Mouse (Mus musculus): Measurements from ENCODE around the gene Mamstr. TPM values are rescaled to one million over a fixed set of nuclear protein-coding genes. Genes with fewer than 3 reads are reported as not detected.

The Mamstr gene
- polyA plus RNA-seq, 1 experiment from 2014 or later: 21.4 TPM

GRCm38 (mm10) chr7:45616277-45616676, 23.5 kb upstream of the Mamstr start:
- H3K4me1 ChIP-seq: peaks cover 29% of the 10 kb centered on the region
- H3K4me2 ChIP-seq (replicated peaks): peak overlapping the region; percentile 46; the same call in 1 of the 2 replicates
- ATAC-seq (ENCODE audit: insufficient number of reproducible peaks, low FRiP score, low TSS enrichment, low read depth): peak; percentile 65
- no peaks in the 10 kb centered on the region for H3K9me3 ChIP-seq (replicated peaks)
- H3K27ac ChIP-seq (replicated peaks): peak overlapping the region; percentile 81
- peaks cover 19% of the 10 kb centered on the region for H3K27me3 ChIP-seq
- WGBS: 8% methylated on average over 6 of the region's 6 CpGs
- no peak overlapping the region for H3K9ac ChIP-seq
- no peaks in the 10 kb centered on the region for H3K36me3 ChIP-seq
- H3K4me3 ChIP-seq (replicated peaks): no peak overlapping the region

- Histone ChIP-seq H3K9me3 (replicated peaks) (no peaks in the 10 kb centered on the region), H3K27me3 (peaks cover 19% of the 10 kb centered on the region), H3K4me3 (replicated peaks) (peak within 1 kb of the TSS; percentile 32), H3K9ac (no peak within 1 kb of the TSS), H3K36me3 (no peaks in the 10 kb centered on the region), H3K27ac (replicated peaks) (peak within 1 kb of the TSS; percentile 81), H3K4me2 (replicated peaks) (peak within 1 kb of the TSS; percentile 46), H3K4me1 (peaks cover 29% of the 10 kb centered on the region)
- 4% methylated on average over 29 of the region's 31 CpGs for WGBS
- peak; percentile 69 for ATAC-seq (ENCODE audit: insufficient number of reproducible peaks, low FRiP score, low TSS enrichment, low read depth)
Observed at GRCm38 (mm10) chr7:45617042-45617695, 22.6 kb upstream of the Mamstr start, which contains the start of gene Fut1. TSS of gene Fut1 (plus strand) at chr7:45617289.

- H3K9me3 ChIP-seq (replicated peaks): no peaks in the 10 kb centered on the region
- H3K36me3 ChIP-seq: no peaks in the 10 kb centered on the region
- H3K4me3 ChIP-seq (replicated peaks): no peak overlapping the region
- peaks cover 29% of the 10 kb centered on the region for H3K4me1 ChIP-seq
- peaks cover 19% of the 10 kb centered on the region for H3K27me3 ChIP-seq
- no peak overlapping the region for H3K27ac ChIP-seq (replicated peaks)
- no peak overlapping the region for H3K9ac ChIP-seq
- ATAC-seq (ENCODE audit: insufficient number of reproducible peaks, low FRiP score, low TSS enrichment, low read depth): no peak
- WGBS: 76% methylated on average over 5 of the region's 5 CpGs
- no peak overlapping the region; the same call in 1 of the 2 replicates for H3K4me2 ChIP-seq (replicated peaks)
Observed at GRCm38 (mm10) chr7:45618316-45618715, 21.5 kb upstream of the Mamstr start.

GRCm38 (mm10) chr7:45619592-45619991, 20.2 kb upstream of the Mamstr start:
- 75% methylated on average over 5 of the region's 5 CpGs for WGBS
- no peak overlapping the region for H3K27ac ChIP-seq (replicated peaks)
- no peak for ATAC-seq (ENCODE audit: insufficient number of reproducible peaks, low FRiP score, low TSS enrichment, low read depth)
- no peak overlapping the region for H3K4me3 ChIP-seq (replicated peaks)
- H3K4me1 ChIP-seq: peaks cover 28% of the 10 kb centered on the region
- no peak overlapping the region for H3K9ac ChIP-seq
- no peak overlapping the region for H3K4me2 ChIP-seq (replicated peaks)
- peaks cover 19% of the 10 kb centered on the region for H3K27me3 ChIP-seq
- no peaks in the 10 kb centered on the region for H3K36me3 ChIP-seq
- no peaks in the 10 kb centered on the region for H3K9me3 ChIP-seq (replicated peaks)

GRCm38 (mm10) chr7:45621443-45621842, 18.3 kb upstream of the Mamstr start, which contains the start of gene Izumo1:
TSS of gene Izumo1 (plus strand) at chr7:45621811.
- Histone ChIP-seq H3K4me1 (peaks cover 12% of the 10 kb centered on the region), H3K27ac (replicated peaks) (no peak within 1 kb of the TSS), H3K27me3 (peaks cover 19% of the 10 kb centered on the region), H3K9ac (no peak within 1 kb of the TSS), H3K4me2 (replicated peaks) (no peak within 1 kb of the TSS), H3K9me3 (replicated peaks) (no peaks in the 10 kb centered on the region), H3K4me3 (replicated peaks) (no peak within 1 kb of the TSS), H3K36me3 (no peaks in the 10 kb centered on the region)
- no peak for ATAC-seq (ENCODE audit: insufficient number of reproducible peaks, low FRiP score, low TSS enrichment, low read depth)
- 27% methylated on average over 9 of the region's 9 CpGs for WGBS

GRCm38 (mm10) chr7:45623507-45623906, 16.3 kb upstream of the Mamstr start:
- H3K9me3 ChIP-seq (replicated peaks): no peaks in the 10 kb centered on the region
- 0 out of 2 replicates have a peak, but pooled peaks cover 7% of the 10 kb centered on the region for H3K4me1 ChIP-seq
- WGBS: 91% methylated on average over 11 of the region's 11 CpGs
- no peak overlapping the region for H3K4me2 ChIP-seq (replicated peaks)
- H3K36me3 ChIP-seq: no peaks in the 10 kb centered on the region
- no peak overlapping the region for H3K4me3 ChIP-seq (replicated peaks)
- ATAC-seq (ENCODE audit: insufficient number of reproducible peaks, low FRiP score, low TSS enrichment, low read depth): no peak
- H3K27ac ChIP-seq (replicated peaks): no peak overlapping the region
- H3K27me3 ChIP-seq: peaks cover 7% of the 10 kb centered on the region
- no peak overlapping the region for H3K9ac ChIP-seq

GRCm38 (mm10) chr7:45624718-45625117, 15.1 kb upstream of the Mamstr start:
- no peak overlapping the region for H3K4me3 ChIP-seq (replicated peaks)
- H3K27ac ChIP-seq (replicated peaks): no peak overlapping the region
- no peaks in the 10 kb centered on the region; the same call in 1 of the 2 replicates for H3K27me3 ChIP-seq
- no peaks in the 10 kb centered on the region for H3K36me3 ChIP-seq
- H3K4me1 ChIP-seq: 0 out of 2 replicates have a peak, but pooled peaks cover 7% of the 10 kb centered on the region
- 75% methylated on average over 3 of the region's 3 CpGs for WGBS
- H3K9me3 ChIP-seq (replicated peaks): no peaks in the 10 kb centered on the region
- H3K9ac ChIP-seq: no peak overlapping the region
- no peak overlapping the region for H3K4me2 ChIP-seq (replicated peaks)
- ATAC-seq (ENCODE audit: insufficient number of reproducible peaks, low FRiP score, low TSS enrichment, low read depth): no peak

GRCm38 (mm10) chr7:45625481-45625880, 14.3 kb upstream of the Mamstr start:
- no peaks in the 10 kb centered on the region; the same call in 1 of the 2 replicates for H3K27me3 ChIP-seq
- H3K4me2 ChIP-seq (replicated peaks): no peak overlapping the region
- H3K36me3 ChIP-seq: no peaks in the 10 kb centered on the region
- H3K4me3 ChIP-seq (replicated peaks): no peak overlapping the region
- no peak for ATAC-seq (ENCODE audit: insufficient number of reproducible peaks, low FRiP score, low TSS enrichment, low read depth)
- no peaks in the 10 kb centered on the region for H3K9me3 ChIP-seq (replicated peaks)
- 85% methylated on average over 8 of the region's 8 CpGs for WGBS
- 0 out of 2 replicates have a peak, but pooled peaks cover 7% of the 10 kb centered on the region for H3K4me1 ChIP-seq
- no peak overlapping the region for H3K9ac ChIP-seq
- H3K27ac ChIP-seq (replicated peaks): no peak overlapping the region

- H3K9ac ChIP-seq: no peak overlapping the region
- no peak overlapping the region for H3K4me2 ChIP-seq (replicated peaks)
- H3K4me3 ChIP-seq (replicated peaks): no peak overlapping the region
- H3K27me3 ChIP-seq: no peaks in the 10 kb centered on the region; the same call in 1 of the 2 replicates
- 0 out of 2 replicates have a peak, but pooled peaks cover 7% of the 10 kb centered on the region for H3K4me1 ChIP-seq
- H3K9me3 ChIP-seq (replicated peaks): no peaks in the 10 kb centered on the region
- ATAC-seq (ENCODE audit: insufficient number of reproducible peaks, low FRiP score, low TSS enrichment, low read depth): no peak
- WGBS: 90% methylated on average over 7 of the region's 7 CpGs
- H3K36me3 ChIP-seq: no peaks in the 10 kb centered on the region
- H3K27ac ChIP-seq (replicated peaks): no peak overlapping the region
Observed at GRCm38 (mm10) chr7:45626571-45627076, 13.2 kb upstream of the Mamstr start.

- Histone ChIP-seq H3K4me2 (replicated peaks) (peak within 1 kb of the TSS; percentile 86), H3K27ac (replicated peaks) (peak within 1 kb of the TSS; percentile 71; the same call in 1 of the 2 replicates), H3K4me1 (peaks cover 8% of the 10 kb centered on the region; the same call in 1 of the 2 replicates), H3K9me3 (replicated peaks) (no peaks in the 10 kb centered on the region), H3K27me3 (no peaks in the 10 kb centered on the region; the same call in 1 of the 2 replicates), H3K4me3 (replicated peaks) (peak within 1 kb of the TSS; percentile 54), H3K9ac (peak within 1 kb of the TSS; percentile 39), H3K36me3 (no peaks in the 10 kb centered on the region)
- WGBS: 79% methylated on average over 9 of the region's 9 CpGs
- no peak for ATAC-seq (ENCODE audit: insufficient number of reproducible peaks, low FRiP score, low TSS enrichment, low read depth)
Observed at GRCm38 (mm10) chr7:45627261-45627660, 12.5 kb upstream of the Mamstr start, which contains the start of gene Rasip1. TSS of gene Rasip1 (plus strand) at chr7:45627488.

GRCm38 (mm10) chr7:45628364-45629294, 11.1 kb upstream of the Mamstr start:
- peak overlapping the region; percentile 39 for H3K9ac ChIP-seq
- peak overlapping the region; percentile 86 for H3K4me2 ChIP-seq (replicated peaks)
- H3K27ac ChIP-seq (replicated peaks): peak overlapping the region; percentile 71
- ATAC-seq (ENCODE audit: insufficient number of reproducible peaks, low FRiP score, low TSS enrichment, low read depth): peak; percentile 84
- no peaks in the 10 kb centered on the region for H3K9me3 ChIP-seq (replicated peaks)
- no peaks in the 10 kb centered on the region; the same call in 1 of the 2 replicates for H3K27me3 ChIP-seq
- peak overlapping the region; percentile 54 for H3K4me3 ChIP-seq (replicated peaks)
- H3K4me1 ChIP-seq: peaks cover 14% of the 10 kb centered on the region
- H3K36me3 ChIP-seq: no peaks in the 10 kb centered on the region
- under 1% methylated on average over 105 of the region's 105 CpGs for WGBS
